Mouse (Mus musculus): ENCODE measurements around the gene Rfwd3.

DNA sequence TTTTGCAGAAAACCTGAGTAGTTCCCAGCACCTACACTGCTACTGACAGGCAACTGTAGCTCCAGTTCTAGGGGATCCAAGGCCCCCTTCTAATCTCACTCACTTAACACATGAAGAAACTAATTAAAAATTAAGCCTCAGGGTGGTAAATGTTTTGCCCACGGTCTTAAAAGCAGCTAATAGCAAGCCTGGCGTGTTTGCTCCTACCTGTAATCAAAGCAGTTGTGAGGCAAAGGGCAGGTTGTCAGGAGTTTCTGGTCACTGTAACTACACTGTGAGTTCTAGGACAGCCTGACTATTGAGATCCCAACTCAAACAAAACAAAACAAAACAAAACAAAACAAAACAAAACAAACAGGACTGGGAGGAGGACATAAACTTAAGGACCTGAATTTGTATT, 49.9 kb downstream of the Rfwd3 start:
- TF ChIP-seq POLR2A (IDR thresholded peaks at IDR 0.05; ENCODE audit: insufficient read length, low read depth) (no peak), MAX (IDR thresholded peaks at IDR 0.05; ENCODE audit: low read depth) (no peak)
